Mouse (Mus musculus): Measurements from ENCODE around the gene Gm47985.

Gene Gm47985

DNA sequence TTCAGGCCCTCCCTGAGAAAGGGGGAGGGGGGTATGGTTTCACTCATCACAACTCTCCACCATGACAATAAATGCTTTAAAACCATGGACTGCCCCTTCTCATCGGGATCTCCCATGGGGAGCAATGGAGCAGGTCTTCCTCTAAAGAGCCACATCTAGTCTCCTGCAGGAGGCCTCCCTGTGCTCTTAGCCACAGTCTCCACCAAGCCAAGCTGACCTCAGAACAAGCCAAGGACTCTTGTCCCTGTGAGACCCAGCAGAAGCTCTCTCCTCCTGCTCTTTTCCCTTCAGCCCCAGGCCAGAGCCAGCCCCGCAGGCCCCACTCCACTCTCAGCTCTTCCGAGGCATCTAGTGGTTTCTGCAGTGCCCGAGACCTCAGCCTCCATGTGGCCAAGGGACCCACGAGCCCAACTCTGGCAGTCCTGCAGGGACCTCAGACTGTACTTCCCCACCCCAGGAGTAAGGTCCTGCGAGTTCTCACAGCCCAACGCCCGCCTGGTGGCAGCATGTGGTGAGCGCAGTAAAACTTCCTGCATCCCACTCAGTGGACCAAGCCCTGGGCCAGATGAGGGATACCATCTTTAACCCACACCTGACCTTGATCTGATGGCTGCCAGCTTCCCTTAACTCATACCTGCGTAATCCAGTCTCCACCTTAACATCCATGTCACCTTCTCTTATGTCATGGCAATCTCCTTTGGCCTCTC is 40.4 kb downstream of the Gm47985 start:
- DNase-seq (ENCODE audit: low spot score): no peak

DNA sequence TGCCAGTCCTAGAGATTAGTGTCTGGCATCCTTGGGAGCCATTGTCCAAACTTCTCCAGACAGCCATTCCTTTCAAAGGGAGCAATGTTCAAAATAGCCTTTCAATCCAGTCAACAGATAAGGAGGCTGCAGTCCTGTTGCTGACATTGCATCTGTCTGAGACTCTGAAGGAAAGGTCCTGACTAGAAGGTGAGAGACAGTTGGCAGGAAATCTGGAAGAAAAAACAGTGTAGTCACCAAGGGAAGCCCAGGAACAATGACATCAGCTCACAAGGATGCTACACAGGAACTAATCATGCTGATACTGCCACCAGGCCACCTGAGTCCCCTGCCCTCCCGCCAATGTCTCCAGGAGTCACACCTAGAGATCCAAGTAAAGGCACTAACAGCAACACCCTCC is 41.0 kb downstream of the Gm47985 start:
- no peak for DNase-seq (ENCODE audit: low spot score)

DNA sequence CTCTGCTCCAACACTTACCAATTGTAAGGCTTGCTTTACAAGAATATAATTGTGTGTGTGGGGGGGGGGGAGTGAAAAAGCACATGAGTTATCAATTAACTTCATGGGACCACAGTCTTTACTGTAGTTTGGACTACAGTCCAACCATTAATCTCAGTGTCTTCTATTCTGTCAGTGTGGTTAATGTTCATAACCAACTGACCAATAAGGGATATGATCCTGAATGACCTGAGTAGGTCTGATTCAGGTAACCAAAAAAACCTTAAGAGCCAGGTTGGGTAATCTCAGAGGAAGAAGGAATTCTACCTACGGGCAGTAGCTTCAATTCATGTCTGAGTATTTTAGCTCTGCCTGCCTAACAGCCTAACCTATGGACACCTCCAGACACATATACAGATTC is 42.2 kb downstream of the Gm47985 start:
- DNase-seq (ENCODE audit: low spot score): no peak

DNA sequence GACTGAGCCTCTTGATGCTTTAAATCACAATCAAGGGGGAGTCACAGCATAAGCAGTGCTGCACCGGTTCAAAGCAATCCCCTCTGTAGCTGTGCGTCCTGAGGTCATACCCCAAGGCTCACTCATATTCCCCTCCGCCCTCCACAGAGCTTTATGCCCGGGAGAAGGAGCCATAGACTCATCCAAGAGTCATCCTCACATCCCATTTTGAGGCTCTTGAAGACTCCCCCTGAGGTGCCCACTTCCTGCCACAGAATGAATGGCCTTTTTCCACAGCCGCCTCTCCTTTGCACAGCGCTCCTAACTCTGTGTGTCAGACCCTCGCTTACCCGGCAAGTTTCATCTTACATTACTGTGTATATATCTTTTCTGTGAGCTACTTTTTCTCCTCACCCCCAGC is 45.2 kb downstream of the Gm47985 start:
- DNase-seq (ENCODE audit: low spot score): no peak

DNA sequence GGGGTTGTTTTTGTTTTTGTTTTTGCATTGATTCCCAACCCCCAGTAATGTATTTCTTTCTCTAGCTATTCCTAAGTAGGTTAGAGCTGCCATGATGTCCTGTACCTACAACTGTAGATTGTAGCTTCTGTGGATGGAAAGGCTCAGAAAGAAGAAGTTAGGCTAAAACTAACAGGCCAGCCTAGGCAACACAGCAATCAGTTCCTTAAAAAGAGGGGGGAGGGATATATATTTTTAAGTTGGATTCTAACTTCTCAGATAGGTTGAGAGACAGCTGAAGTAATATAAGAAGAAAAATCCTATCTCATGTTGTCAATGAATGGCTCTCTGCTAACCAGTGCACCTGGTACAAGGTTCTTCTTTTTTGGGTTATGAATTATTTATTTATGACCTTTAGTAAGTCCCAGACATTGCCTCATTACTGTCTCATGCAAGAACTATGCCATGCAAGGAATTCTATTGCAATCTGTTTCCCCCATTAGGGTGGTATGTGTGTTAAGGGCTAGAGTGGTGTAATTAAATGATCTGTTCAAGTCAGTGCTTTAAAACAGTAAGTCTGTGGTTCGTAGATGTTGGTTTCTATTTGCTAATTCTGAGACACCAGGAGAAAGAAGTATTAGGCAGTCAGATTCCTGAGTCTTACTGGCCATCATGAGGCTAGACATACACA is 46.1 kb downstream of the Gm47985 start:
- DNase-seq (ENCODE audit: low spot score): no peak

DNA sequence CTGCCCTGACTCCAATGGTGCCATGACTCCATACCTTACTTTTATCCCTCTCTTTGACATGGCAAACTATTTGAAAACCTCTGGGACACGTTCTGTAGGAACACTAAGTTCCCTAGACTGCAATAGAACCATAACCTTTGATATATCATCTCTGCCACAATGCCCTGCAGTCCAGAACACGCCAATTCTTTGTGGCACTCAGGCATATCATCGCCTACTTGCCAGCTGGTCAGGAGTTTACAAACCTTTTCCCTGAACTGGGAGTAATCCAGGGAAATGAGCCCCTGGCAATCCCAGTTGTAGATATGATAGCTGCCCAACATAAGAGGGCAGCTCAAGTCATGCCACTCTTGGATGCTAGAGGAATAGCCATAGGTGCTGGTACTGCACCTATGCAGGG is 50.0 kb downstream of the Gm47985 start:
- no peak for DNase-seq (ENCODE audit: low spot score)

DNA sequence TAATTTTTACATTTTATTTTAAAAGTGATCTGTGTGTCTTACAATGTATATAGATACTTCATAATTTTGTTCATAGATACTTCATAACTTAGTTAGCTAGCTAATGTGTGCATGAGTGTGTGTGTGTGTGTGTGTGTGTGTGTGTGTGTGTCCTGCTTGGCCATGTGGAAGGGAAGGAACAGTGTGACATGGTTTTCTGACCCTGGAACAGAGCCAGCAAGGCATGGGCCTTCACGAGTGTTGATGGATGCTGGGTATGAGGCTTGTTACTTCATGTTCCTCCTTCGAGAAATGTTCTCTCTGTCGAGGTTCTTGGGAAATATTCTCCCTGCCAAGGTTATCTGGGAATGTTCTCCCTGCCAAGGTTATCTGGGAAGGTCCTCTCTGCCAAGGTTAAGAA is 51.4 kb downstream of the Gm47985 start:
- no peak for DNase-seq (ENCODE audit: low spot score)

Data from ovary, adult 18-20 months (tissue).